Mouse (Mus musculus): ENCODE measurements around the gene Ebf1.

DNA sequence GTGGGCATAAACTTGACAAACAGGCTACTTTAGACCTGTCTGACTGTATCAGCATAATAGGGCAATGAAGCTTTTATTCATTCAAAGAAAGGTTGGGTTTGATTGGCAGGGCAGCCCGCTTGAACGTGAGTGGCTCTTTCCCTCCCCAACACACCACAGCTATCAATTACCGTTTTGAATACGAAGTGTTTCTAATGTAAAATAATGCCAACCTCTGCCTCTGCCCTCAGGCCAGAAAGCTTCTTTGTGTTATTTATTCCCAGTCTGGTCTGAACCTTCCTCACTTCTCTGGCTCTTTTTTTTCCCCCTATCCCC is 215.8 kb downstream of the Ebf1 start:
- no peak for TF ChIP-seq CTCF (IDR thresholded peaks at IDR 0.05; ENCODE audit: low read depth)
- no peak for TF ChIP-seq EP300 (IDR thresholded peaks at IDR 0.05; ENCODE audit: low read depth)
